Mouse (Mus musculus) G1E (cell line): Measurements from ENCODE around the gene 2310011J03Rik. TPM values are rescaled to one million over a fixed set of nuclear protein-coding genes. Genes with fewer than 3 reads are reported as not detected.

Experiments used
- ATAC-seq: 2 replicates; pipeline ENCODE4 v1.8.0; 2016; ENCODE audit warnings: mild to moderate bottlenecking; ENCODE audit not compliant: insufficient number of reproducible peaks, poor library complexity, low FRiP score, severe bottlenecking; ENCODE audit errors: extremely low read depth
- DNase-seq: peaks from one replicate; pipeline ENCODE4 v3.0.0; 2012; ENCODE audit warnings: low spot score
- H3K27me3 ChIP-seq: 2 replicates; pipeline ENCODE4 v1.6.1; 2012; ENCODE audit warnings: mild to moderate bottlenecking, low read length, inconsistent platforms; ENCODE audit not compliant: insufficient read depth
- H3K36me3 ChIP-seq: replicated peaks from 2 replicates; pipeline ENCODE3; 2012; ENCODE audit warnings: mild to moderate bottlenecking, inconsistent platforms
- H3K4me1 ChIP-seq: 2 replicates; pipeline ENCODE4 v1.6.1; 2012; ENCODE audit warnings: low read depth, low read length, inconsistent platforms, mixed read lengths; ENCODE audit not compliant: insufficient read depth
- H3K4me3 ChIP-seq: 2 replicates; pipeline ENCODE4 v1.5.1; 2012; ENCODE audit warnings: low read depth, mild to moderate bottlenecking, inconsistent platforms, low read length, moderate library complexity, mixed read lengths
- H3K9me3 ChIP-seq: replicated peaks from 2 replicates; pipeline ENCODE4 v1.6.1; 2012; ENCODE audit warnings: inconsistent platforms
- CTCF ChIP-seq: IDR thresholded peaks from 2 replicates; pipeline ENCODE4 v1.5.1; 2012; ENCODE audit warnings: low read depth, low read length, inconsistent platforms, mixed read lengths
- GATA1 ChIP-seq: IDR thresholded peaks from 2 replicates; pipeline ENCODE4 v1.6.1; 2012; ENCODE audit warnings: borderline replicate concordance, low read length, inconsistent platforms, mixed read lengths
- GATA2 ChIP-seq: IDR thresholded peaks from 2 replicates; pipeline ENCODE4 v1.6.1; 2012; ENCODE audit warnings: low read depth, low read length, inconsistent platforms, borderline replicate concordance
- POLR2AphosphoS5 ChIP-seq: IDR thresholded peaks from 2 replicates; pipeline ENCODE4 v1.6.1; 2012; ENCODE audit warnings: low read depth, low read length, inconsistent platforms; ENCODE audit not compliant: insufficient replicate concordance
- TAL1 ChIP-seq: conservative IDR thresholded peaks from 2 replicates; pipeline ENCODE4 v1.6.1; 2012; ENCODE audit warnings: low read depth, low read length, inconsistent platforms, mixed read lengths
- polyA plus RNA-seq: library from polyadenylated mRNA; stranded (reverse); fragments of >175 nt; gene quantifications from 2 replicates; pipeline ENCODE4 v1.2.3, GENCODE M21; 2012
- total RNA-seq, 2 experiments: library from RNA; stranded (forward) in 1 of 2; stranded (reverse) in 1 of 2; fragments of 200-1000 nt in 1 of 2; fragments of >200 nt in 1 of 2; fragmentation: Nextera tagmentation in 1 of 2; gene quantifications; 2 replicates each; pipeline ENCODE4 v1.2.3; 2014 to 2017

2310011J03Rik gene
- total and polyA plus RNA-seq, 3 experiments = 17.6 to 92.5 (median 27.0) TPM

- Histone ChIP-seq H3K4me1 (peaks cover 36% of the 10 kb centered on the region), H3K36me3 (no peaks in the 10 kb centered on the region), H3K9me3 (no peaks in the 10 kb centered on the region), H3K27me3 (peaks cover 86% of the 10 kb centered on the region), H3K4me3 (no peak overlapping the region)
- DNase-seq = no peak
- ATAC-seq = no peak
- TF ChIP-seq TAL1 (no peak), CTCF (no peak), GATA1 (no peak), POLR2AphosphoS5 (no peak), GATA2 (no peak)
These were observed 19.6 kb downstream of the 2310011J03Rik start for GRCm38 (mm10) chr10:80300672-80301181.

GRCm38 (mm10) chr10:80299824-80300223 is 20.5 kb downstream of the 2310011J03Rik start:
- ATAC-seq (no peak), DNase-seq (no peak)
- Histone ChIP-seq H3K27me3 (peaks cover 77% of the 10 kb centered on the region), H3K36me3 (peaks cover 8% of the 10 kb centered on the region), H3K4me1 (peaks cover 42% of the 10 kb centered on the region), H3K9me3 (no peaks in the 10 kb centered on the region), H3K4me3 (no peak overlapping the region)
- no peak for TF ChIP-seq CTCF
- TF ChIP-seq POLR2AphosphoS5 = no peak
- TF ChIP-seq TAL1 = no peak
- TF ChIP-seq GATA1 = no peak
- no peak for TF ChIP-seq GATA2

GRCm38 (mm10) chr10:80299301-80299700 is 21.0 kb downstream of the 2310011J03Rik start:
- ATAC-seq (no peak), DNase-seq (no peak)
- Histone ChIP-seq H3K27me3 (peaks cover 72% of the 10 kb centered on the region), H3K4me3 (no peak overlapping the region), H3K9me3 (no peaks in the 10 kb centered on the region), H3K36me3 (peaks cover 13% of the 10 kb centered on the region), H3K4me1 (peaks cover 42% of the 10 kb centered on the region)
- TF ChIP-seq POLR2AphosphoS5 (no peak), TAL1 (no peak), GATA1 (no peak), CTCF (no peak), GATA2 (no peak)

- Histone ChIP-seq H3K36me3 (peaks cover 19% of the 10 kb centered on the region), H3K4me1 (peaks cover 47% of the 10 kb centered on the region), H3K4me3 (no peak overlapping the region), H3K27me3 (peaks cover 69% of the 10 kb centered on the region), H3K9me3 (no peaks in the 10 kb centered on the region)
- DNase-seq (no peak), ATAC-seq (no peak)
- TF ChIP-seq POLR2AphosphoS5 = no peak
- TF ChIP-seq GATA2 = no peak
- no peak for TF ChIP-seq CTCF
- no peak for TF ChIP-seq GATA1
- TF ChIP-seq TAL1 = no peak
These were observed 21.6 kb downstream of the 2310011J03Rik start for GRCm38 (mm10) chr10:80298571-80299281.

- DNase-seq (no peak), ATAC-seq (no peak)
- Histone ChIP-seq H3K27me3 (peaks cover 62% of the 10 kb centered on the region), H3K9me3 (no peaks in the 10 kb centered on the region), H3K36me3 (peaks cover 30% of the 10 kb centered on the region), H3K4me1 (peaks cover 52% of the 10 kb centered on the region), H3K4me3 (no peak overlapping the region)
- TF ChIP-seq GATA1 (no peak), POLR2AphosphoS5 (no peak), TAL1 (no peak), CTCF (no peak), GATA2 (no peak)
These were observed 22.7 kb downstream of the 2310011J03Rik start for GRCm38 (mm10) chr10:80297526-80298133.

GRCm38 (mm10) chr10:80296824-80297223 is 23.5 kb downstream of the 2310011J03Rik start:
- TF ChIP-seq CTCF (no peak), GATA2 (no peak), GATA1 (no peak), TAL1 (no peak), POLR2AphosphoS5 (no peak)
- H3K4me3 ChIP-seq = no peak overlapping the region
- H3K9me3 ChIP-seq = no peaks in the 10 kb centered on the region
- DNase-seq = no peak
- H3K27me3 ChIP-seq = peaks cover 54% of the 10 kb centered on the region
- H3K36me3 ChIP-seq = peaks cover 31% of the 10 kb centered on the region
- no peak for ATAC-seq
- H3K4me1 ChIP-seq = peaks cover 49% of the 10 kb centered on the region
